Comparison of ENCODE assay signal across 8 mouse cellular contexts in genomic region chr2:158408997-158409594, GRCm38 (mm10). TPM values are rescaled to one million over a fixed set of nuclear protein-coding genes. Genes with fewer than 3 reads are reported as not detected.
A peak's percentile ranks its signal among the peaks of the same experiment; 100 is the strongest.
DNase-seq lines count a peak whose midpoint lies in the region; ATAC-seq and TF ChIP-seq lines count a peak whose summit lies in the region.

No protein-coding gene starts in this region.

- TF ChIP-seq CTCF in G1E (IDR thresholded peaks at IDR 0.05; ENCODE audit: low read depth, low read length) = no peak

- ATAC-seq in heart, embryonic 12.5 days (ENCODE audit: insufficient number of reproducible peaks, low FRiP score) = 0 out of 2 replicates have a peak, but pooled peaks have one; percentile 22
- no peak for ATAC-seq in G1E (ENCODE audit: extremely low read depth, insufficient number of reproducible peaks, low FRiP score, poor library complexity, severe bottlenecking)
- ATAC-seq in hindbrain, embryonic 12.5 days (ENCODE audit: low FRiP score) = no peak; the same call in 1 of the 2 replicates
- ATAC-seq in midbrain, embryonic 13.5 days = peak; percentile 31

- no peak for DNase-seq in heart, adult 9 months (ENCODE audit: low spot score in 2 of 2)
- DNase-seq in G1E (ENCODE audit: low spot score) = no peak
- no peak for DNase-seq in thymus, postnatal 0 days (ENCODE audit: low spot score)
- DNase-seq in kidney, adult 9 months = no peak
- no peak for DNase-seq in spleen, postnatal 10 days (ENCODE audit: low spot score in 2 of 2)

- H3K4me1 ChIP-seq in heart, embryonic 12.5 days (replicated peaks) = peaks cover 27% of the 10 kb centered on the region
- H3K4me1 ChIP-seq in G1E (ENCODE audit: insufficient read depth, low read depth, low read length) = peaks cover 38% of the 10 kb centered on the region
- peaks cover 20% of the 10 kb centered on the region for H3K4me1 ChIP-seq in hindbrain, embryonic 12.5 days
- peaks cover 30% of the 10 kb centered on the region for H3K4me1 ChIP-seq in midbrain, embryonic 13.5 days (replicated peaks)

- WGBS in heart, embryonic 12.5 days = 22% methylated on average over 14 of the region's 14 CpGs
- 26% methylated on average over 14 of the region's 14 CpGs for WGBS in hindbrain, embryonic 12.5 days
- 28% methylated on average over 14 of the region's 14 CpGs for WGBS in midbrain, embryonic 13.5 days

- H3K9ac ChIP-seq in heart, embryonic 12.5 days = 0 out of 2 replicates have a peak overlapping the region, but pooled peaks have one; percentile 5
- H3K9ac ChIP-seq in hindbrain, embryonic 12.5 days = peak overlapping the region; percentile 32; the same call in 1 of the 2 replicates
- H3K9ac ChIP-seq in midbrain, embryonic 13.5 days (replicated peaks) = peak overlapping the region; percentile 43; the same call in 1 of the 2 replicates

- H3K27me3 ChIP-seq in heart, embryonic 12.5 days (replicated peaks) = no peaks in the 10 kb centered on the region
- H3K27me3 ChIP-seq in G1E (ENCODE audit: insufficient read depth, low read length) = peaks cover 7% of the 10 kb centered on the region
- no peaks in the 10 kb centered on the region; the same call in 1 of the 2 replicates for H3K27me3 ChIP-seq in hindbrain, embryonic 12.5 days
- H3K27me3 ChIP-seq in midbrain, embryonic 13.5 days = no peaks in the 10 kb centered on the region

- no peaks in the 10 kb centered on the region for H3K36me3 ChIP-seq in heart, embryonic 12.5 days
- peaks cover 4% of the 10 kb centered on the region for H3K36me3 ChIP-seq in G1E (replicated peaks)
- H3K36me3 ChIP-seq in hindbrain, embryonic 12.5 days = no peaks in the 10 kb centered on the region
- H3K36me3 ChIP-seq in midbrain, embryonic 13.5 days = no peaks in the 10 kb centered on the region

- peak overlapping the region; percentile 99 for H3K4me3 ChIP-seq in heart, embryonic 12.5 days
- H3K4me3 ChIP-seq in G1E (ENCODE audit: low read depth, low read length) = peak overlapping the region; percentile 98; the same call in 1 of the 2 replicates
- peak overlapping the region; percentile 95 for H3K4me3 ChIP-seq in hindbrain, embryonic 12.5 days
- H3K4me3 ChIP-seq in midbrain, embryonic 13.5 days (replicated peaks) = peak overlapping the region; percentile 98

- no peak overlapping the region for H3K27ac ChIP-seq in heart, embryonic 12.5 days (ENCODE audit: poor library complexity, severe bottlenecking)
- no peak overlapping the region for H3K27ac ChIP-seq in hindbrain, embryonic 12.5 days
- peak overlapping the region; percentile 44; the same call in 1 of the 2 replicates for H3K27ac ChIP-seq in midbrain, embryonic 13.5 days

- H3K4me2 ChIP-seq in heart, embryonic 12.5 days = peak overlapping the region; percentile 56
- H3K4me2 ChIP-seq in hindbrain, embryonic 12.5 days (replicated peaks) = peak overlapping the region; percentile 52
- peak overlapping the region; percentile 51 for H3K4me2 ChIP-seq in midbrain, embryonic 13.5 days (replicated peaks)

- H3K9me3 ChIP-seq in heart, embryonic 12.5 days (replicated peaks) = no peaks in the 10 kb centered on the region
- no peaks in the 10 kb centered on the region for H3K9me3 ChIP-seq in G1E (replicated peaks)
- no peaks in the 10 kb centered on the region for H3K9me3 ChIP-seq in hindbrain, embryonic 12.5 days (replicated peaks)
- no peaks in the 10 kb centered on the region for H3K9me3 ChIP-seq in midbrain, embryonic 13.5 days

RNA-seq across cellular contexts. Expression of gene Ralgapb, which starts 0.6 kb away (rescaled TPM):
- polyA plus RNA-seq in heart, embryonic 12.5 days (2016; fragmentation: Nextera tagmentation; extraction: Ambion mirVana) = 12.8 and 15.8 TPM in 2 replicates
- total RNA-seq in G1E (2014; fragmentation: Nextera tagmentation) (68.1 and 79.9 TPM in 2 replicates), G1E (2017) (42.6 and 47.8 TPM in 2 replicates)
- 2.6 and 3.0 TPM in 2 replicates for polyA plus RNA-seq in G1E (2012)
- polyA plus RNA-seq in hindbrain, embryonic 12.5 days (2016; fragmentation: Nextera tagmentation; extraction: Ambion mirVana) = 24.3 and 24.4 TPM in 2 replicates
- 21.4 and 23.0 TPM in 2 replicates for polyA plus RNA-seq in midbrain, embryonic 13.5 days (2015; fragmentation: Nextera tagmentation; extraction: Ambion mirVana)
- polyA plus RNA-seq in thymus, postnatal 0 days (2015; fragmentation: Nextera tagmentation; extraction: Ambion mirVana) = 15.4 and 18.5 TPM in 2 replicates

RNA-seq across cellular contexts. Expression of gene Snhg11, which starts 33.7 kb away (rescaled TPM):
- 0.55 and 1.1 TPM in 2 replicates for polyA plus RNA-seq in heart, embryonic 12.5 days (2016; fragmentation: Nextera tagmentation; extraction: Ambion mirVana)
- total RNA-seq in G1E (2014; fragmentation: Nextera tagmentation) (not detected in 2 replicates), G1E (2017) (0.12 and 0.22 TPM in 2 replicates)
- not detected in 2 replicates for polyA plus RNA-seq in G1E (2012)
- polyA plus RNA-seq in hindbrain, embryonic 12.5 days (2016; fragmentation: Nextera tagmentation; extraction: Ambion mirVana) = 156 and 161 TPM in 2 replicates
- polyA plus RNA-seq in midbrain, embryonic 13.5 days (2015; fragmentation: Nextera tagmentation; extraction: Ambion mirVana) = 241 and 271 TPM in 2 replicates
- 4.1 and 6.4 TPM in 2 replicates for polyA plus RNA-seq in thymus, postnatal 0 days (2015; fragmentation: Nextera tagmentation; extraction: Ambion mirVana)

Comparison
In these comparisons a context has a peak if more than half of its experiments do, and no peak if none do; other contexts are left out.
1. ATAC-seq: peak in heart, embryonic 12.5 days (single experiment) and midbrain, embryonic 13.5 days (single experiment); none in G1E (single experiment) and hindbrain, embryonic 12.5 days (single experiment).
2. RNA of gene Snhg11, which starts 33.7 kb away (polyA plus RNA-seq): 241 to 271 TPM in midbrain, embryonic 13.5 days and 156 to 161 TPM in hindbrain, embryonic 12.5 days; 4.1 to 6.4 TPM in thymus, postnatal 0 days, 0.55 to 1.1 TPM in heart, embryonic 12.5 days and not detected in G1E; every median in the first group is over 10 times any median in the second.
3. Peak in every context shown above with its lines, with median percentiles within 50 percentile points of each other: H3K4me2 ChIP-seq, H3K4me3 ChIP-seq and H3K9ac ChIP-seq.